Mouse (Mus musculus) MEL-GATA-1-ER (cell line): ENCODE data around the gene Mpg.

Source experiments
- DNase-seq: peaks from one replicate; pipeline ENCODE4 v3.0.0-alpha.2; 2012; ENCODE audit warnings: low read depth; ENCODE audit errors: extremely low read depth

The Mpg gene

DNA sequence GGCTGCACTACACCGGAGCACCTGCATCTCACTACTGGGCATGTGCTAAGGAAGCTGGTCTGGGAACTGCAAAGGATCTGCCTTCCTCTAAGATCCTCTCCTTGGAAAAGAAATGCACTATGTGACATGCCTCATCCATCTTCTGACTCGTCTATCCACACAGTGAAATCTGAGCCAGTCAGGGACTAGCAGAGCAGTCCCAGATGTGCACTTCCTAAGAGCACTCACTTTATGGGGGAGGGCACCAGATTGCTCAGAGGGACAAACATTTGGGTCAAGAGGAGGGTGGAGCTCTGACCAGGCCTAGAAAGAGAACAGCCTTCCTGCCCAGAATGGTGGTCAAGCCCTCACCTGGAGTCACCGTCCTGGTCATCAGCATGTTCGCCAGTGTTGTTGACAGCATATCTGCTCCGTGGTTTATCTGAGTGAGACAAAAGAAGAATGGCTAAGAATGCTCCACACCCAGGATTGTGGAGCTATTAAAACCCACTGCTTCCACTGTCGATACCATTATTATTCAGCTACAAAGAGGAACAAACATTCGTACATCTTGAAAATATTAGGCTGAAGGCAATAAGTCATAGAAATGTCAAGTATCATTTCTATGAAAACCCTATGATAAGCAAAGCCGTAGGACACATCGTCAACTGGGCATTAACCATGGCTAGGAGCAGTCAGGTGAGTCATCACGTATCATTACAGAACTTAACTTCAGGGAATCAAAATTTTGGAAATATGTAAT lies 36.5 kb downstream of the Mpg start:
- DNase-seq, result no peak

DNA sequence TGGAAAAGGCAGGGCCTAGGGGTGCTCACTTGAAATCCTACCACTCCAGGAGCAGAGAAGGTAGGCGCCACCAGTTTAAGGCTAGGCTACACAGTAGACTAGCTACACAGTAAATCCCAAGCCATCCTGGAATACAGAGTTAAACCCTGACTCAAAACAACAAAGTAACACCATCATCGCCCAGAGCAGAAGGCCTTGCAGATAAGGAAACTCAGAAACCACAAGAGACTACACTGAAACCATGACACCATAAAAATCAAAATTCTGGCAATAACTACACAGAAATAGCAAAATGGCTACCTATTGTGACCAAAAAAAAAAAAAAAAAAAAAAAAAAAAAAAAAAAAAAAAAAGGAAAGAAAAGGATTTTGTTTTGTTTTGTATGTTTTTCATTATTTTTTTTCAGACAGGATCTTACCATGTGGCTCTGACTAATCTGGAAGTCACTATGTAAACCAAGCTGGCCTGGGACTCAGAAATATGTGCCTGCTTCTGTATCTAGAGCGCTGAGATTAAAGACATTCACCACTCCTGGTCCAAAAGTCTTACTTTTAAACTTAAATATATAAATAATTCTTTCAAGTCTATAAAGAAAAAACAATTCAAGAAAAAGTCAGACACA lies 38.9 kb downstream of the Mpg start:
- peak; percentile 88 for DNase-seq

DNA sequence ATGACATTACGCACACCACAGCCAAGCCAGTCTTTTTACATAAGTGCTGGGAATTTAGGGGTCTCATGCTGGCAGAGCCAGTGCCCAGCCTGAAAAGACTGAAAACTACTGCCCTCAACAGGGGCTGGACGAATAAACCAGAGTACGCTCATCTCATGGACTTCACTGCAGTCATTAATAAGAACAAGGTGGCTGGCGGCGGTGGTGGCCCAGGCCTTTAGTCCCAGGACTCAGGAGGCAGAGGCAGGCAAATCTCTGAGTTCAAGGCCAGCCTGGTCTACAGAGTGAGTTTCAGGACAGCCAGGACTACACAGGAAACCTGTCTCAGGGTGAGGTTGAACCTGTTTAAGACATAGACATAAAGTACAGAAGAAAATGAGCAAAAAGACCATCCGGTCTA lies 39.9 kb downstream of the Mpg start:
- DNase-seq, result no peak

DNA sequence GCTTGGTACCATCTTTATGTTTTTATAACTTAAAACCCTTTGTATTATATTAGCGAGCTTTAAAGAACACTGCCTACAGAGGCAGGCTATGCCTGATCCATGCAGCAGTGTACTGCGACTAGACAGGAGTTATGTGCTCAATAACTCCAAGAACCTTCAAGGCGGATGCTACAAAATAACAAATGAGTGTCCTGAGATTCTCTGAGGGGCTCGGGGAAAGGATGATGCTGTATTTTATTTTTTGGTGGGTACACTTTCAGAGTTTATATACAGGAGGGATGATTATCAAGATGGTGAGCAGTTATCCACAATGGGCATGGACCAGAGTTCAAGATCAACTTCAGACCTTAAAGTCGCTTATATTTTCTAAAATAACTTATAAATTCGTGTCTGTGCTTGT lies 40.5 kb downstream of the Mpg start:
- no peak for DNase-seq

DNA sequence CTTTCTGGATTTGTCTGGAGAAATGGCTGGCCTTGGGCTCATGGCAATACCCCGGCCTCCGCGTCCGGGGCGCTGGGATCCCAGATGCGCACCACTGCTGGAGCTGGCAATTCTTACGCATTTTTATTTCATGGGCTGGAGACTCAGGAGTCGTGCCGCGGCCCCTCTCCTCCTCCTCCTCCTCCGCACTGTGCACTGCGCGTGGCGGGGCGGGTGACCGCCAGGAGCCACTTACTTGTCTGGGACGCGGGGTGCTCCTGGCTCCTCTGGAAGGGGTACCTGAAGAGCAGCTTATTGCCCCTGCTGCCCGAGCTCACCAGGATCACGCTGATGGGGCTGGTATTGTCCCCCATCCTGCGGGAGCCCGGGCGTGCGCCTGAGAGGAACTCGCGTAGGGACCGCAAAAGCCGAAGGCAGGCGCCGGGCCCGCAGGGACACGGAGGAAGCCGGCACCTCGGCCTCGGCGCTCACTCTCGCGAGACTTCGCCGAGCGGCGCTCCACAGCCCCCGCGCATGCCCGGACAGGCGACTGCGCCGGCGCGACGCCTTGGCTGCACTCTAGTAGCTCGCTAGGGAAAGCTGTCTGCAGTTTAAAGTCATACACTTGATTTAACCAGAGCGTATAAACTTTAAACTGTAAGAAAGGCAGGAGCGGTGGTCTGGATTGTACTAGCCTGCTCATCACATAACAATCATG lies 41.0 kb downstream of the Mpg start, which contains the start of gene Nprl3:
Nprl3 (minus strand) TSS at position 520 of the 697 bp plus-strand sequence.
- no peak for DNase-seq

DNA sequence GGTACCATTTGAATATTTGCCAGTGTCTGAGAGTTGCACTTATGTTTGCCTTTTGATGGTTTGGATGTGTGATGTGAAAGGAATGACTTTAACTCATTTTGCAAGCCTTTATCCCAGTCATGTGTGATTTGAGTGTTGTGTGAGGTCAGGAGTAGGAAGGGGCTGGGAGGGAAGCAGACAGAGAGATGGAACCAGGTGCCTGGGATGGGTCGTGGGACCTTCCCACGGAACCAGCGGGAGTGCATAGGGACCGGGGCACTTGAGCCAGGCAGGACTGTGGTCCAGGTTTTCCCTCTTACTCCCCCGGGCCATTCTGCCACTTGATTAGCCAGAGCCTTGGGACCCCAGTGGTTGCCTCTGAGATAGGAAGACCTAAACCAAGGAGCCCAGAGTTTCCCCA lies 41.7 kb downstream of the Mpg start:
- no peak for DNase-seq

DNA sequence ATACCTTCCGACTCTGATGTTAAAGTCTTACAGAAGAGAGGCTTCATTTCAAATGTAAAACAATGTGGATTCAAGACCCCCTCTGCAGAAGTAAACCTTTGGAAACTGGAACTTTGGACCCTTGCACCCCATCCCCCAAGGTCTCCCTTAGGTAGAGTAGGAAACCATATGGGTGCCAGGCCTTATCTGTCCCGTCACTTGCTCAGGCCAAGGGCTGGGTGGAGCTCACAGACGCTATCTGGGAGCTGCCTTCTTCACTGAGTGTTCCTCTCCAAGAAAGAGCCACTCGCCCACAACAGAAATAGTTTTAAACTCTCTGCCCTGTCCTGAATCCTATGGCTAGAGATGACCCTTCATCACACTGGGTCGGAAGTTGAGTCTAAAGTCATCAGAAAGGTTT lies 42.6 kb downstream of the Mpg start:
- peak; percentile 70 for DNase-seq

DNA sequence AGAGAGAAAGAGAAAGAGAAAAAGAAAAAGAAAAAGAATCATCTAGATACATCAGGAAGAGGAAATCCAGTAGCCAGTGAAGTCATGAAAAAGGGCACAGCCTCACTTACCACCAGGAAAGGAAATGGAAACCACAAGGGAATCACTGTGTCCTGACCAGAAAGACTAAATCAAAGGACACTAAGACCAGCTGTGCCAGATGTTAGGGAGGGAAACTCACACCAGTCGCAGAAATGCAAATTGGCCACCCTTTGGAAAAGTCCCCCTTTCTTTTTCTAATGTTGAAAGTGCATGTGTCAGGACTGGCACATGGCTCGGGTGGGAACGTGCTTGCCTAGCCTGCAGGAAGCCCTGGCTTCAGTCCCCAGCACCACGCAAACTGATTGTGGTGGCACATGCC lies 44.9 kb downstream of the Mpg start:
- no peak for DNase-seq

DNA sequence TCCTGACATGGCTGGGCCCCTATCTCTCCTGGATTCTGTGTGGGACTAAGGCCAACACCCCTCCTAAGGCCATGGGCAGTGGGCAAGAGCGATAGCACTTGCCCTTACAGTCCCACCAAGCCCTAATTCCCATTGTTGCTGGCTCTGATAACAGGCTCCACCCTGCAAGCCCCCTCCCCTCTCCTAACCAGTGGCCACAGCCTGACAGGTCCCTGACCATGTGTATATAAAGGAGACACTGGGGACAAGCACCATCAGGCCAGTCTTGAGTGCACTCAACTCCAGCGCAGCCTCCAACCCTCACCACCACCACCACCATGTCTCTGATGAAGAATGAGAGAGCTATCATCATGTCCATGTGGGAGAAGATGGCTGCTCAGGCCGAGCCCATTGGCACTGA lies 50.0 kb downstream of the Mpg start, which contains the start of gene Hba-x:
Hba-x (plus strand) TSS at position 54 of the 400 bp plus-strand sequence.
- no peak for DNase-seq

DNA sequence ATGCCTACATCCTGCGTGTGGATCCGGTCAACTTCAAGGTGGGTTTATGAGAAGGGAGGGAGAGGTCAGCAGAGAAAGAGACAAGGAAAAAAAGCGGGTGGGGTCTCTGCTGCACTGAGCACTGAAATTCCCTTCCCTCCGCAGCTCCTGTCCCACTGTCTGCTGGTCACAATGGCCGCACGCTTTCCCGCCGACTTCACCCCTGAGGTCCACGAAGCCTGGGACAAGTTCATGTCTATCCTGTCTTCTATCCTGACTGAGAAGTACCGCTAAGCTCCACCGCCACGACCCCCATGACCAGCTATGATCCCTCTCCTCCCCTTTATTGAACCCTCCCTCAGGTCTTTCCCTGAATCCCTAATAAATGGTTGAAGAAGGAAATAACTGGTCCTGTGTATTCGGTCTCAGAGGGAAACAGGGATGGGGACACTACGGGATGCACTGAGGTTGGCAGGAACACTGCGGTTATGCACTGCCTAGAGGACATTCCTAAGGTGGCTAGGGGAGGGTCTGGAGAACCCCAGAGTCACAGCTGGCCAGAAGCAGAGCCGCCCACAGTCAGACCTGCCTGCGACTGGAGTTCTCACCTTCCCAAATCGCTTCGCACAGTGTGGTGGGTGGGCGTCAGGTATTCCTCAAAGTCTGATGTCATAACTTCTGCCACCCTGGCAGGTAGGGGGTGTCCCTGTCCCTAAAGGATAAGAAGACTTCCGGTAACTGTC lies 51.6 kb downstream of the Mpg start:
- DNase-seq, result no peak

DNA sequence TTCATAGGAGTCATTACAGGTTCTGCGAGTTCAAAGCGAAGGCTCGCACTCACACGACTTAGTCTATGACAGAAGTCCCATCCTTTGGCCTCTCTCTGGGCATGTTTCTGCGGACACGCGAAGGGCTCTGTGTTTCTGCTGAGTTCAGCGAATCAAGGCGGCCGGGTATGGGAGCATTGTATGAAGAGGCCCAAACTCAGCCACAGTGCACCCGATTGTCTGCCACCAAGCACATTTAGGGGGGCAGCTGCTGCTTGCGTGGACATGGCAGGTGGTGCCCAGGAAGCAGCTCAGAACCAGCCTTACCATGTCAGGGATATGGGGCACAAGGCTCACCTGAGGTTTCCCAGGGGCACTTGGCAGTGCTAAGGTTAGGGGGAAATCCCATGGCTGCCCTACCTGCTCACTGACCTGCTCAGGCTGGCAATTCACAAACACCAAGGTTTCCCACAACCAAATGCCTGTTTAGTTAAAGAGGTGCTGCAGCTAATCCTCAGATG lies 52.2 kb downstream of the Mpg start:
- DNase-seq, result no peak

DNA sequence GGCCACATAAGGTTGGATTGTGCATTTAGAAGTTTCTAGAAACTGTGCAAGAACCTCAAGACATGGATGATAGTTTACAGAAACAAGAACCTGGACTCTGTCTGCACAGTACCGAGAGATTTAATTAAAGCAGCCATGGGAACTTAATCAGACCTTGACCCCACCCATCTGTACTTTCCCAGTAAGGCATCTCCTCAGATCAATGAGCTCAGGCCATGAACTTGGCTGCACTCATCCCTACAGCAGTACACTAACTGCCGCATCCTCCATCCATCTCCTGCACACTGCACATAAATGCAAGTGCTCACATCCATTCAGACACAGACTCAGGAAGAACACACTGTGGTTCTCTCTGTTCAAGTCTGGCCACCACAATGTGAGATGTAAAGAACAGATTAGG lies 54.3 kb downstream of the Mpg start:
- DNase-seq, result no peak

DNA sequence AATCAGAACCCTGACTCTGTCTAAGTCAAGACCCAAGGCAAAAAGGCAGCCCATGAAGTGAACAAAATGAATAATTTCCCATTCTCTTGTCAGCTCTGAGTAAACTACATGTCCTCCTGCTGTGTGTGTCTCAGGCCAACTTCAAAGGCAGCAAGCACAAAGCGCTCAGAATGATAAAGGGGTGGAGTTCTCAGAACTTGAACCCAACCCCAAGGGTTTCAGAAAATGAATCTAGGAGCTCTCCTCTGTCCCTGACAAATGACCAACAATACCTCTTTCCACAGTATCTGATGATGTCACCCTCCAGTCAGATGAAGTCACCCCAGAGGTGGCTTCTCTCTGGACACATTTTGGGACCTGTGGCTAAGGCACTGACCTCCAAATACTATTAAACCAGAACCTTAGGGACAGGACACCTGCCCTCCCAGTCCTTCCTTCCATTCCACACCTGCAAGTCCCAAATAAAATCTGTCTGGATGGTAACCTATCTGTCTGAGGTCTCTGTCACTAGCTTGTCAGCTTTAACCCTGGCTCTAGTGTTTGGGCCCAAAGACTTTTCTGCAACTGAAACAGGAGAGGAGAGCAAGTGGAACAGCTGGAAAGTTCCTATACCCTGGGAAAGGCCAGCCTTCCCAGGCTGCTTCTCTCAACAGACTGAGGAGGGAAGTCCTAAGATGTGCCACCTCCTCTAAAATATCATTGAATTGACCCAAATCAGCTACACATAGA lies 55.3 kb downstream of the Mpg start:
- no peak for DNase-seq
